Mouse (Mus musculus) spleen, adult 2 months (tissue): Measurements from ENCODE around the gene Snx20.

ENCODE experiments used
- CTCF ChIP-seq: fragments of 200-500 bp; IDR thresholded peaks from 2 replicates; pipeline ENCODE4 v1.5.1; 2011; ENCODE audit warnings: mild to moderate bottlenecking, inconsistent platforms; ENCODE audit not compliant: insufficient read depth, insufficient read length, insufficient replicate concordance; ENCODE audit errors: extremely low read depth
- POLR2A ChIP-seq: fragments of 200-500 bp; IDR thresholded peaks from 2 replicates; pipeline ENCODE4 v1.6.1; 2011; ENCODE audit warnings: low read depth, low read length, inconsistent platforms

- TF ChIP-seq POLR2A (no peak), CTCF (no peak)
These were observed 17.3 kb downstream of the Snx20 start for GRCm38 (mm10) chr8:88618612-88619011.
